Mouse (Mus musculus): ENCODE data around the gene Fam25c. TPM values are rescaled to one million over a fixed set of nuclear protein-coding genes. Genes with fewer than 3 reads are reported as not detected.
"Not testable (repeated sequence)": the region's sequence is repeated elsewhere in the genome, so short reads cannot be mapped to it uniquely, and the experiment has no call there.

Fam25c gene
- polyA plus RNA-seq, 2 experiments = 23.5 to 45.6 TPM

DNA sequence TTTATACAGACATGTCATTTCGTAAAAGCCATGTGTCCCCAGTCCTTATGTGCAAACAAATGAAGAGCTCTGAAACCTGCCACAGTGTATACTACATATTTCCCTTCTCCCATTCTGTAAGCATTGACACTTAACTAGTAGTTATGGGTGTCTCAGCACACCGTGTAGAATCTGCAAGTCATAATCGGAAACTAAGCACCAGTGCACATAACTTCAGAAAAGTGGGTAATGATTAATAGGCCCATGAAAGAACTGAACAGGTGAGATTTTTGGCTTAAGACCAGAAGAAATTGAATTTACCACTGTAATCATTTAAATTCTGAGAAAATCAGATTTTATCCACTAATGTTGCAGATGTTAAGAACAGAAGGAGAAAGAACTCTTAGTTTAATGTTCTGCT lies 40.4 kb downstream of the Fam25c start:
- Histone ChIP-seq H3K27ac (replicated peaks; ENCODE audit: low read depth, low read length) (no peak overlapping the region), H3K9me3 (ENCODE audit: control insufficient read depth, low read length) (no peaks in the 10 kb centered on the region), H3K36me3 (ENCODE audit: control insufficient read depth, insufficient read depth, low read length) (peaks cover 11% of the 10 kb centered on the region), H3K4me3 (replicated peaks; ENCODE audit: low read length) (no peak overlapping the region), H3K4me2 (replicated peaks; ENCODE audit: low read depth, low read length, severe bottlenecking) (no peak overlapping the region), H3K27me3 (ENCODE audit: control insufficient read depth, insufficient read depth, low read length) (no peaks in the 10 kb centered on the region), H3K4me1 (ENCODE audit: control insufficient read depth, insufficient read depth, low read length) (peaks cover 11% of the 10 kb centered on the region), H3K9ac (ENCODE audit: low read depth, low read length, severe bottlenecking) (no peak overlapping the region)
- TF ChIP-seq POLR2A (IDR thresholded peaks at IDR 0.05; ENCODE audit: borderline replicate concordance, extremely low read depth, insufficient read depth, insufficient read length) = no peak
- DNase-seq (ENCODE audit: low spot score) (no peak), ATAC-seq (ENCODE audit: low FRiP score, low read depth) (no peak)
- WGBS = 53% methylated on average over 3 of the region's 3 CpGs

DNA sequence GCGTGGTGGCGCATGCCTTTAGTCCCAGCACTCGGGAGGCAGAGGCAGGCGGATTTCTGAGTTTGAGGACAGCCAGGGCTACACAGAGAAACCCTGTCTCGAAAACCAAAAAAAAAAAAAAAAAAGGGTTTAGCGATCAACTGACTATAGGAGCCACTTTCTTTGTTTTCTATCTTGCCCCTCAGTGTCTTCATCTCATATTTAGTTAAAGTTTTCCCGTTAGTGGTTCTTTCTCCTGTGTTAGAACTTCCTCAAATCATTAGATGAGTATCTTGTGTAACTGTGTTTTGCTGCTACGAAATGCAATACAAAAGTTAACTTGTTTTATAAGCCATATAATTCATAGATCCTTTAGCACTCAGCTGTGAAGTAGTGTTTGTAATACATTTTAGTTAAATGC lies 40.9 kb downstream of the Fam25c start:
- H3K4me2 ChIP-seq (replicated peaks; ENCODE audit: low read depth, low read length, severe bottlenecking); H3K9ac ChIP-seq (ENCODE audit: low read depth, low read length, severe bottlenecking); H3K27me3 ChIP-seq (ENCODE audit: control insufficient read depth, insufficient read depth, low read length); H3K4me3 ChIP-seq (replicated peaks; ENCODE audit: low read length); H3K9me3 ChIP-seq (ENCODE audit: control insufficient read depth, low read length); H3K27ac ChIP-seq (replicated peaks; ENCODE audit: low read depth, low read length); DNase-seq (ENCODE audit: low spot score); ATAC-seq (ENCODE audit: low FRiP score, low read depth); H3K36me3 ChIP-seq (ENCODE audit: control insufficient read depth, insufficient read depth, low read length): not testable (repeated sequence)
- H3K4me1 ChIP-seq (ENCODE audit: control insufficient read depth, insufficient read depth, low read length) = peaks cover 11% of the 10 kb centered on the region
- WGBS = 88% methylated on average over 8 of the region's 8 CpGs

DNA sequence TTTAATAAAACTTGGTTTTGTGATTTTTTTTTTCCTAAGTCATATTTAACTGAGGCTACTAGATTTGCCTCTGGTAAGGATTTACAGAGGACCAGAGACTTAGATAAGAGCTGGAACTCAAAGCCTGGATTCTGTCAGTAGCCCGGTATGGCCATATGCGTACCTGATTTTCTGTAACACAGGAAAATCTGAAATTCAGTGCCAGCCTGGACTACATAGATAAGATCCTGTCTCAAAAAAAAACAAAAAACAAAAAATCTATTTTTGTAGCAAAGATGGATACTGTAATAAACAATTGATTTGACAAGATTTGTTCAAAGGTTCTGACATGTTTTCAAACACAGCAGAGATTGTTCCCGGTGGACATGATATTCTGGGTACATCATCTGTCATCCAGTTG lies 41.6 kb downstream of the Fam25c start:
- H3K4me2 ChIP-seq (replicated peaks; ENCODE audit: low read depth, low read length, severe bottlenecking) = no peak overlapping the region
- 94% methylated on average over 3 of the region's 3 CpGs for WGBS
- no peaks in the 10 kb centered on the region for H3K27me3 ChIP-seq (ENCODE audit: control insufficient read depth, insufficient read depth, low read length)
- no peak for TF ChIP-seq POLR2A (IDR thresholded peaks at IDR 0.05; ENCODE audit: borderline replicate concordance, extremely low read depth, insufficient read depth, insufficient read length)
- H3K9me3 ChIP-seq (ENCODE audit: control insufficient read depth, low read length) = no peaks in the 10 kb centered on the region
- no peak overlapping the region for H3K27ac ChIP-seq (replicated peaks; ENCODE audit: low read depth, low read length)
- H3K4me3 ChIP-seq (replicated peaks; ENCODE audit: low read length) = no peak overlapping the region
- peaks cover 11% of the 10 kb centered on the region for H3K4me1 ChIP-seq (ENCODE audit: control insufficient read depth, insufficient read depth, low read length)
- ATAC-seq (ENCODE audit: low FRiP score, low read depth) = no peak
- peaks cover 9% of the 10 kb centered on the region for H3K36me3 ChIP-seq (ENCODE audit: control insufficient read depth, insufficient read depth, low read length)
- DNase-seq (ENCODE audit: low spot score) = no peak
- H3K9ac ChIP-seq (ENCODE audit: low read depth, low read length, severe bottlenecking) = no peak overlapping the region

DNA sequence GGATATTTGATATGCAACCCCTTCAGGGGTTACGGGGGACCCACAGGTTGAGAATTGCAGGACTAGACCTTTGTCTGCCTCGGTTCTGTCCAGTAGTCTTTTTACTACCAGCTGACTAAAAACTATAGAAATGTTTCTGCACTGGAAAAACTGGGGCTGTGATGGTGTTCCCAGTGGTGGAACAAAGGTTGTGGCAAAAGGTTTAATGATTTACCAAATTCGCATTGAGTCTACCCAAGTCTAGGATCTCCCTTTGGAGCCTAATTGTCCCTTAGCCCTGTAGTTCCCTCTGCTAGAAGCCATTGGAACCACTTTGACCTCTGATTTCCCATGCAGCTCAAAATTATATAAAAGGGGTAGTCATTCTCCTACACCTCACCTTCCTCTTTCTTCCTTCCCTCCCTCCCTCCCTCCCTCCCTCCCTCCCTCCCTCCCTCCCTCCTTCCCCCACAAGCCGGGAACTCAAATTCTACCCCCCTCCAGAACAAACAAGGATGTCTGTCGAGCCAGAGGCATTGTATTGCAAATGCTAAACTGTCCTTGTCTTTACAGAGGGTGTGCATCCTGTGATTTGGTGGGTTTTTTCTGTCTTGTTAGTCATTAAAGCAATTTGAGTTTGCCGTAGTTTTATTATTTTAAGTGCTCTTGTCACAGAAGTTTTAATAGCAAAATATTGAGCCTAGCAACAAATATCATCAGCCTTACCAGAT lies 42.7 kb downstream of the Fam25c start:
- ATAC-seq (ENCODE audit: low FRiP score, low read depth) (no peak), DNase-seq (ENCODE audit: low spot score) (no peak)
- WGBS = 20% methylated on average over 5 of the region's 6 CpGs
- no peak for TF ChIP-seq POLR2A (IDR thresholded peaks at IDR 0.05; ENCODE audit: borderline replicate concordance, extremely low read depth, insufficient read depth, insufficient read length)
- H3K27me3 ChIP-seq (ENCODE audit: control insufficient read depth, insufficient read depth, low read length) = no peaks in the 10 kb centered on the region
- H3K9me3 ChIP-seq (ENCODE audit: control insufficient read depth, low read length) = no peaks in the 10 kb centered on the region
- H3K4me1 ChIP-seq (ENCODE audit: control insufficient read depth, insufficient read depth, low read length) = peaks cover 11% of the 10 kb centered on the region
- H3K4me3 ChIP-seq (replicated peaks; ENCODE audit: low read length) = peak overlapping the region; percentile 83
- 0 out of 2 replicates have a peak overlapping the region, but pooled peaks have one; percentile 38 for H3K9ac ChIP-seq (ENCODE audit: low read depth, low read length, severe bottlenecking)
- no peak overlapping the region for H3K27ac ChIP-seq (replicated peaks; ENCODE audit: low read depth, low read length)
- peaks cover 5% of the 10 kb centered on the region; the same call in 1 of the 2 replicates for H3K36me3 ChIP-seq (ENCODE audit: control insufficient read depth, insufficient read depth, low read length)
- peak overlapping the region; percentile 67 for H3K4me2 ChIP-seq (replicated peaks; ENCODE audit: low read depth, low read length, severe bottlenecking)

DNA sequence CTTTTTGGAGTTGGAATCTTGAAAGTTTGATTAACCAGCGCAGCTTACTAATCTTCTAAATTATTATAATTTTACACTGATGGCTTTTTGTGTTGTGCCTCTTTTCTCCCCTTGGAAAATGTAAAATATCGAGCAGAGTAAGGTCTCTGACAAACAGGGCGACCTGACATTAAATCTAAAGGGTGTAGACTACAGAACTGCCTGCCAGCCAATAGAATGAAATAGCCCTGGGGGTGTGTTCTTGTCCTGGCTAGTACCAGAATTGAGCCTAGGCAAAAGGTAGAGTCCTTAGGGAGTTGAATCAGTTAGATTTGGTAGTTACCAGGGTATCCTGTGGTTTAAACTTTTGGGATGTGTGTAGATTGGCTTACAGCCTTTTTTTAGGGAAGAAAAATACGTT lies 43.5 kb downstream of the Fam25c start:
- H3K4me3 ChIP-seq (replicated peaks; ENCODE audit: low read length) = peak overlapping the region; percentile 83
- ATAC-seq (ENCODE audit: low FRiP score, low read depth) = no peak
- peaks cover 5% of the 10 kb centered on the region; the same call in 1 of the 2 replicates for H3K36me3 ChIP-seq (ENCODE audit: control insufficient read depth, insufficient read depth, low read length)
- WGBS = 2% methylated on average over 4 of the region's 4 CpGs
- peak overlapping the region; percentile 94 for H3K9ac ChIP-seq (ENCODE audit: low read depth, low read length, severe bottlenecking)
- H3K4me1 ChIP-seq (ENCODE audit: control insufficient read depth, insufficient read depth, low read length) = peaks cover 11% of the 10 kb centered on the region
- peak; percentile 64 for DNase-seq (ENCODE audit: low spot score)
- no peak overlapping the region for H3K27ac ChIP-seq (replicated peaks; ENCODE audit: low read depth, low read length)
- H3K9me3 ChIP-seq (ENCODE audit: control insufficient read depth, low read length) = no peaks in the 10 kb centered on the region
- H3K4me2 ChIP-seq (replicated peaks; ENCODE audit: low read depth, low read length, severe bottlenecking) = peak overlapping the region; percentile 67
- no peaks in the 10 kb centered on the region for H3K27me3 ChIP-seq (ENCODE audit: control insufficient read depth, insufficient read depth, low read length)
- TF ChIP-seq POLR2A (IDR thresholded peaks at IDR 0.05; ENCODE audit: borderline replicate concordance, extremely low read depth, insufficient read depth, insufficient read length) = no peak

Measured in limb, embryonic 14.5 days (tissue).